Mouse (Mus musculus) colon, adult 2 months (tissue): ENCODE results near the gene Adam12. TPM values are rescaled to one million over a fixed set of nuclear protein-coding genes. Genes with fewer than 3 reads are reported as not detected.

ENCODE experiments used
- polyA plus RNA-seq: library from polyadenylated mRNA; depleted of rRNA; stranded (reverse); fragments of >200 nt; gene quantifications from 2 replicates; pipeline ENCODE4 v1.2.3, GENCODE M21; 2012; rRNA removed

The Adam12 gene
- 0.43 and 0.61 TPM in 2 replicates for polyA plus RNA-seq

DNA sequence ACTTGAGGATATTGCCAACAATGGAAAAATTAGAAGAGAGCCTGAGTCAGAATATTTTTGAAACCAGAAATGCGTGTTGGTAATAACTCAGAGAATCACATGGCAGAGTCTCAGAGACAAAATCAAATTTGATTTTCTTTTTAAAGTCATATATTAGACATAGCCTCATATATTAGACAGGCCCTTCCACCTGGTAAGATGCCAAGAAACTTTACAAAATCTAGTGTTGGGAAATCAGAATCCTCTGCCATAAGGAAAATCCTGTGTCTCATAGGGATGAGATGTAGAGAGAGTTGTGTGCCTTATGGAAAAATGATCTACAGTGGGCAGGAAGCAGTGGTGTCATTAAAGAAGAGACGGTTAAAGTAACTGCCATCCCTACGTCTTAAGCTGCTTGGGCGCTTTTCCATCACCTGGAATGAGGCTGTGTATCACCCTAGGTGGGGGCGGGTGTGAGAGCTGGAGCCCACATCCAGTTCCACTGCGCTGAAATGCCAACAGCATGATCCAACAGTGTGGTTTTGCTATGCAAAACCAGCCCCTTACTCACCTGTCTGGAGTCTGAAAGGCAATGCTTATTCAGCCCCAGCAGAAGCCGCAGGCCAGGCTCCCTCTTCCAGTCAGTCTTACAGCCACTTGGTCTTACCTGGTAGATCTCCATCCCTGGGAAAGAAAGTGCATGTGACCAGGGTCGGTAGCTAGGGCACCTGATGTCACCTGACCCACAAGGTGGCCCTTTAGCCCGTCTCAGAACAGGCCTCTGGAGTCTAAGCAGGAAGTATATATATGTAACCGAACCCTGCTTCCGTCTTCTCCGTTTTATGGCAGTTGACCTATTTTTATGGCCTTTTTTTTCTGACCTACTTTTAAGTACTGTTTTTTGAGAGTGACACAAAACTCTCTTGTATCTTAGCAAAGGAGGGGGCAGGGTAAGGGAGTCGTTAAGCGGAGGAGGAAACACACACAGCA is at the start of gene Adam12:
TSS of gene Adam12 (minus strand) at position 769 of the 969 bp plus-strand sequence.

Other genes starting within 250 kb of the Adam12 start
- not detected in 2 replicates for gene D7Ertd443e, start 153.5 kb upstream of the Adam12 start, polyA plus RNA-seq